Comparison of ENCODE assay signal across 18 mouse cellular contexts in the genomic region with DNA sequence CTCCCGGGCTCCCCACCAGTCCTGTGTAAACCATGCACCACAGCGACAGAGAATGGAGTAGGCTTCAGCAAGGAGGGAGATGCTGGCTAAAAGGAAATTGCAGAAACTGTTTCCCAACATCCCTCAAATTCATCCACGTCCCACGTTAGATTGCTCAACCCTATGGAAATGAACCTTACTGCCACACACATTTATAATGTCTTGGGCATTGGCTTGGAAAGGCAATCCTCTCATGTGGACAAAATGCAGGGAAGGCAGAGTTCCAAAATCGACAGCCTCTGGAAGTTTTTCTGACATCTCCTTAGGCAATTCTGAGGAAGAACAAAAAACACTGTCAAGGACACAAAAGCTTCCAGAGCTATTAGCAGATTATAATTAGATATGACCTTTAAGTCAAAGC. TPM values are rescaled to one million over a fixed set of nuclear protein-coding genes. Genes with fewer than 3 reads are reported as not detected.
DNase-seq lines count a peak whose midpoint lies in the region.
"Had no signal": no experiment of that assay in that cellular context is flagged by ENCODE, and none has a peak within 500 bp of the region (broad histone marks: within the 10 kb centered on the region; RNA-seq: fewer than 3 reads in every experiment).

No protein-coding gene starts in this region.

- peak; percentile 43 for DNase-seq in adrenal gland, postnatal 10 days
- no peak for DNase-seq in adrenal gland, postnatal 25 days
- peak; percentile 16 for DNase-seq in Muller cell, postnatal 12 days (ENCODE audit: inconsistent ontology term)
- peak; percentile 77 for DNase-seq in adipocyte (ENCODE audit: low spot score)
- peak; percentile 92 for DNase-seq in gonadal fat pad, adult 2 months (ENCODE audit: low read depth)
- no peak for DNase-seq in kidney, adult 9 months
- DNase-seq: adrenal gland, adult 8-10 months; cerebellum, adult 11 months; cerebellum, adult 8-10 months; cerebellum, postnatal 10 days; cerebellum, postnatal 36 days; embryo, embryonic 11 days; forebrain, postnatal 0 days; gastrocnemius, adult 2 months; gastrocnemius, postnatal 14 days; heart, adult 2 months; heart, postnatal 14 days; kidney, adult 2 months had no signal

RNA-seq across cellular contexts. Expression of gene Grsf1, which starts 12.1 kb away (rescaled TPM):
- 100 to 1,000 TPM; 144 to 156 TPM for total RNA-seq in adrenal gland, postnatal 10 days (2021)
- total RNA-seq in adrenal gland, postnatal 25 days (2021) = 134 and 146 TPM in 2 replicates
- polyA plus RNA-seq in gonadal fat pad, adult 2 months (2012; rRNA removed) = 29.9 and 36.8 TPM in 2 replicates

RNA-seq across cellular contexts. Expression of gene Mob1b, which starts 56.8 kb away (rescaled TPM):
- 10 to 100 TPM; 32.0 to 33.6 TPM for total RNA-seq in adrenal gland, postnatal 10 days (2021)
- total RNA-seq in adrenal gland, postnatal 25 days (2021) = 39.0 and 43.1 TPM in 2 replicates
- 5.4 and 7.0 TPM in 2 replicates for polyA plus RNA-seq in gonadal fat pad, adult 2 months (2012; rRNA removed)

Comparison
In these comparisons a context has a peak if more than half of its experiments do, and no peak if none do; other contexts are left out.
1. DNase-seq: peak in adrenal gland, postnatal 10 days (single experiment), Muller cell, postnatal 12 days (single experiment), adipocyte (single experiment) and gonadal fat pad, adult 2 months (single experiment); none in adrenal gland, postnatal 25 days (single experiment) and kidney, adult 9 months (single experiment).